Mouse (Mus musculus): ENCODE data around the gene Cdhr2. TPM values are rescaled to one million over a fixed set of nuclear protein-coding genes. Genes with fewer than 3 reads are reported as not detected.

The Cdhr2 gene
- polyA plus RNA-seq, 1 experiment from 2014 or later, result 7.0 TPM

DNA sequence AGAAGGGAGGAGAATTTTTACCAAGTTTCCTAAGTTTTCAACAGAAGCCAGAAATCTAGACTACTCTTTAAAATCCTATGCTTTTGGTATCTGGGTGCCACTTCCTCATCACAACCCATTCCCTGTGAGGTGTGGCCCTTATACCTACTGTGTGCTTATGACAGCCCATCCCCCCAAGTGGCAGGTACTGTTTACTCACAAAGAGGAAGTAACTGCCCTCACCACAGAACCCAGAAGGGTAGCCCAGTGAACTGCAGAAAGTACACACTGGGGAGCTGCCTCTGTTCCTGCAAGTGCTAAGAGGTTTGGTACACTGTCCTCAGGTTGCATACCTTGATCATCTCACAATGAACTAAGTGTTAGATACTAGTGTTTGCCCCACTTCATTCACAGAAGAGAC is 9.5 kb upstream of the Cdhr2 start:
- DNase-seq (peak; percentile 38), ATAC-seq (no peak)
- Histone ChIP-seq H3K27ac (ENCODE audit: low read depth) (peak overlapping the region; percentile 98), H3K27me3 (ENCODE audit: insufficient read depth, low read length) (no peaks in the 10 kb centered on the region), H3K4me2 (ENCODE audit: low read depth, low read length) (peak overlapping the region; percentile 80), H3K4me3 (ENCODE audit: low read depth, low read length) (peak overlapping the region; percentile 97), H3K9me3 (ENCODE audit: low read length) (no peaks in the 10 kb centered on the region), H3K36me3 (replicated peaks; ENCODE audit: insufficient read depth, low read length) (no peaks in the 10 kb centered on the region), H3K9ac (replicated peaks) (peak overlapping the region; percentile 97), H3K4me1 (ENCODE audit: insufficient read depth) (peaks cover 30% of the 10 kb centered on the region)
- TF ChIP-seq EP300 (IDR thresholded peaks at IDR 0.05; ENCODE audit: low read depth) (no peak), CTCF (IDR thresholded peaks at IDR 0.05; ENCODE audit: low read depth) (no peak)

DNA sequence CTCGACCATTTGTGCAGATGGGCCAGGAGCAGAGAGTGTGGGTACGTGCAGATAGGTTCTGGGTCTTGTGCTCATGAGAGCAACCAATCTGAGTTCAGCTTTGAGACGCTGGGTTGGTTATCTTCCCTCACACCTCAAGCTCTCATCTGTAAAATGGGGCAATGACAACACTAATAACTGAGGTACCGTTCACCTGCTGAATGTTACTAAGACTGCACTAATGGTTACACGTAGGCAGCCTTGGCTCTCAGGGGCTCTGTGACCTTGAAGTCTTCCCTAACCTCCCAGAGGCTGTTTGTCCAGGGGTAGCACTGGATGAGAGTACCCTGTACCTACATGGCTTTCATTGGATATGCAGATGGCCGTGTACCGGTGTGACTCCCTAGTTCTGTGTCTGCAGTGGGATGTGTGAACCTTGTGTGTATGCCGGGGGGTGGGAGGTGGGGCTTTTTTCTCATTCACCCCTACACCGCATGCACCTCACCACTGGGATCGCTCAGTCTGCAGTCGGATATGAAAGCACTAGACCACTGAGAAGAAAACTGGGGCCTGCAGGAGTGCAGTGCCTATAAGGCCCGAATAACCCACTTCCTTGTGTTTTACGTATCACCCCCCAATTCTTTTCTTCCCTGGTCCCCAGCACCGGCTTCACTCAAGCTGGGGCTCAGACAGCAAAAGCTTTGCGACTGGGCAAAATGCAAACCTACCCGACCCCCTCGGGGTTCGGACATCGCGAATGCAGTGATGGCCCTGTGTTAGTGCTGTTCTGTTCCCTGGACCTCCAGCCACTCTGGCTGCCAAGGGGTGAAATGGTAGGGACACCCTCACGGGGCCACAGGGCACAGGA is 8.3 kb upstream of the Cdhr2 start:
- H3K36me3 ChIP-seq (replicated peaks; ENCODE audit: insufficient read depth, low read length), result no peaks in the 10 kb centered on the region
- H3K9me3 ChIP-seq (ENCODE audit: low read length), result no peaks in the 10 kb centered on the region
- peak overlapping the region; percentile 97 for H3K9ac ChIP-seq (replicated peaks)
- WGBS (ENCODE audit: insufficient replicate concordance), result 7% methylated on average over 21 of the region's 21 CpGs
- peak overlapping the region; percentile 98 for H3K27ac ChIP-seq (ENCODE audit: low read depth)
- H3K4me1 ChIP-seq (ENCODE audit: insufficient read depth), result peaks cover 30% of the 10 kb centered on the region
- no peak for TF ChIP-seq CTCF (IDR thresholded peaks at IDR 0.05; ENCODE audit: low read depth)
- no peak for TF ChIP-seq EP300 (IDR thresholded peaks at IDR 0.05; ENCODE audit: low read depth)
- H3K4me2 ChIP-seq (ENCODE audit: low read depth, low read length), result peak overlapping the region; percentile 80
- DNase-seq, result peak; percentile 29
- no peaks in the 10 kb centered on the region for H3K27me3 ChIP-seq (ENCODE audit: insufficient read depth, low read length)
- no peak for ATAC-seq
- peak overlapping the region; percentile 97 for H3K4me3 ChIP-seq (ENCODE audit: low read depth, low read length)

DNA sequence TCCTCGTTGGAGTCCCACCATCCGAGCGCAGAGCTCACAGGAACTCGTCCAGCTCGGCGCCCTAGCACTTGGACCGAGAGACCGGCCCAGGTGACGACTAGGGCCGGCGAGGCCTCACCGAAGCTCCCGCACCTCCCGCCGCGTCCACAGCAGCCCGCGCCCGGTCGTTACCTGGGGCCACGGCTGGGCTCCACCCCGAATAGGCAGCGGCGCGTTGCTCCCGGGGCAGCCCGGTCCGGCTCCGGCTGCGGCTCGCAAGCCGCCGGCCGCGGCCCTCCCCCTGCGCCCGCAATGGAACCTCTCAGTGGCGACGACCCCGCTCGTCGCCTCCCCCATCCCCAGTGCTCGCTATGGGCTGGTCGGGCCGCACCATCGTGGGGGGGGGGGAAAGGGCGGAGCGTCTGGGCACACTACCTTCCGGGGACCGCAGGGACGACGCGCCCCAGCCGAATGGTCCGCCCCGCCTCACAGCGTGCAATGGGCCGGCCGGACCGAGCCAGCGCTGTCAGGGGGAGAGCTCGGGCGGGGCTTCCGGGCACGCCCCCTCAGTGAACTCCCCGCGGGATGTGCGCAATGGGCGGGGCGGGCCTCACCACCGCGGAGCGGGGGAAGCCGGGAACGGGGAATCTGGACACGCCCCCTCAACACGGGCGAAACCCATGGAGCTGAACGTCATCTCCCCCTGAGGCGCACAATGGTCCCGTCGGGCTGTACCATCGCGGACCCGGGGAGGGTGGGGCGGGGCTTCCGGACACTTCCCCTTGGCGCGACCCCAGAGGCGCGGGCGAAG is 7.5 kb upstream of the Cdhr2 start, which contains the start of gene Rnf44:
Rnf44 (minus strand) TSS at position 350 of the 790 bp plus-strand sequence.
- Histone ChIP-seq H3K4me2 (ENCODE audit: low read depth, low read length) (peak within 1 kb of the TSS; percentile 80), H3K9me3 (ENCODE audit: low read length) (no peaks in the 10 kb centered on the region), H3K4me1 (ENCODE audit: insufficient read depth) (peaks cover 30% of the 10 kb centered on the region), H3K27ac (ENCODE audit: low read depth) (peak within 1 kb of the TSS; percentile 98), H3K4me3 (ENCODE audit: low read depth, low read length) (peak within 1 kb of the TSS; percentile 97), H3K9ac (replicated peaks) (peak within 1 kb of the TSS; percentile 97), H3K36me3 (replicated peaks; ENCODE audit: insufficient read depth, low read length) (no peaks in the 10 kb centered on the region), H3K27me3 (ENCODE audit: insufficient read depth, low read length) (no peaks in the 10 kb centered on the region)
- peak; percentile 84; the same call in 1 of the 2 replicates for TF ChIP-seq EP300 (IDR thresholded peaks at IDR 0.05; ENCODE audit: low read depth)
- TF ChIP-seq CTCF (IDR thresholded peaks at IDR 0.05; ENCODE audit: low read depth), result no peak
- ATAC-seq (peak; percentile 95), DNase-seq (peak; percentile 99)
- WGBS (ENCODE audit: insufficient replicate concordance), result under 1% methylated on average over 81 of the region's 92 CpGs

DNA sequence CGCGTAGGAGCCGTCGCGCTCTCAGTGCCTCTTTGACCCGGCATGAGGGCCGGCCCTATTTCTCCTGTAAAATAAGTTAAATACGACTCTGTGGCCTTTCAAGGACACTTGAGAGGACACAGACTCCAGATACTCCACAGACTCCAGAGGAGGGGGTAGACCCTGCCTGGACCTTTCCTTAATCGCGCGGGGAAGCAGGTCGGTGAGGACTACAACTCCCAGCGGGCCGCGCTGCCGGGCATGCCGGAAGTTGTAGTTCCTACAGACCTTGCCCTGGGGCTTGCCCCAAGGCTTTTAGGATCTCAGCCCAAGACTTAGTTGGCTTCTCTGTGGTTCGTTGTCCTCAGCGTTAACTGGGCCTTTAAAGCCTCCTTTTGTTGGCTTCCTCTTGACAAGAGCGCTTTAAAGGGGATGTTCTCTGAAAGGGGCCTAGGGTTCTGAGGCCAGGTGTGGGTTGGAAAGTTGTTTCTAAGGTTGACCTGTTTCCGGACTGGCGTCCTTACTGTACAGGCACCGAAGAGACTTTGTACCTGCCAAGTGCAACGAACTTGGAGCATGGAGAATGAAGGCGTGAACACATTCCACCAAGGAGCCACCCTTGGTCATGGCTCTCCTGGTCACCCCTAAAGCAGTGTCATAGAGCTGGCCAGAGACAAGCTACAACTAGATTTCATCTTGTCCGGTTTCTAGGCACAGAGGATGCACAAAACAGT is 6.8 kb upstream of the Cdhr2 start:
- 12% methylated on average over 26 of the region's 26 CpGs for WGBS (ENCODE audit: insufficient replicate concordance)
- Histone ChIP-seq H3K9ac (replicated peaks) (peak overlapping the region; percentile 67), H3K27me3 (ENCODE audit: insufficient read depth, low read length) (no peaks in the 10 kb centered on the region), H3K4me2 (ENCODE audit: low read depth, low read length) (peak overlapping the region; percentile 80), H3K4me1 (ENCODE audit: insufficient read depth) (peaks cover 30% of the 10 kb centered on the region), H3K27ac (ENCODE audit: low read depth) (peak overlapping the region; percentile 98), H3K4me3 (ENCODE audit: low read depth, low read length) (peak overlapping the region; percentile 97), H3K9me3 (ENCODE audit: low read length) (no peaks in the 10 kb centered on the region), H3K36me3 (replicated peaks; ENCODE audit: insufficient read depth, low read length) (no peaks in the 10 kb centered on the region)
- peak; percentile 59 for ATAC-seq
- DNase-seq, result no peak
- TF ChIP-seq EP300 (IDR thresholded peaks at IDR 0.05; ENCODE audit: low read depth) (peak; percentile 43), CTCF (IDR thresholded peaks at IDR 0.05; ENCODE audit: low read depth) (no peak)

DNA sequence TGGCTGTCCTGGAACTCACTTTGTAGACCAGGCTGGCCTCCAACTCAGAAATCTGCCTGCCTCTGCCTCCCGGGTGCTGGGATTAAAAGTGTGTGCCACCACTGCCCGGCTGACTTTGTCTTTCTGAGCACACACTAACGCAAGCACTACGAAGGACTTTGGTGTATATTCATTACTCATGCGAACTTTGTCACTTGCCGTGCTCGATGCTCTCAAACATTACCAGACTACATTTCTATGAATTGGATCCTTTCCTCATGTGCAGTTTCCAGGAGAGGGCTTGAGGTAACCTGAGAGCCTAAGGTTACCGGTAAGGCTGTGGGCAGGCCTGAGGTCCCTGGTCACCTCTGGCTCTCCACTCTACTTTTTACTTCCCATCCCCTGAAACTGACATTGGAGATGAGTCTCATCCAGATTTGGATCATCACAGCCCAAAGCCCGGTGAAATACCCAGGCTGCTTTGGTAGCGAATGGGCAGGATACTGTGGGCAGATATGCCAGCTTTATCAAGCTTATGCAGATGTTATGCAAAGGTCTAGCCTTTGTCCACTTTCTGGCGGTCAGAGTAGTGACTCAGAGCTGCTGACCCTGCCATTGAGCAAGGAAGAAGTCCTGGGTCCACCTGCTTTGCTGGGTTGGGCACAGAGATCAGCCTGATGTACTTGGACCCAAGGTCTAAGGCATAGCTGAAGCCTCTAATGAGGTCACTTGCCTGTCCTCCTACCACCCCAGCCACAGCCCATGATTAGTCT is 5.6 kb upstream of the Cdhr2 start:
- Histone ChIP-seq H3K27me3 (ENCODE audit: insufficient read depth, low read length) (no peaks in the 10 kb centered on the region), H3K4me1 (ENCODE audit: insufficient read depth) (peaks cover 31% of the 10 kb centered on the region), H3K36me3 (replicated peaks; ENCODE audit: insufficient read depth, low read length) (no peaks in the 10 kb centered on the region), H3K4me3 (ENCODE audit: low read depth, low read length) (no peak overlapping the region), H3K9ac (replicated peaks) (no peak overlapping the region), H3K4me2 (ENCODE audit: low read depth, low read length) (no peak overlapping the region), H3K27ac (ENCODE audit: low read depth) (0 out of 2 replicates have a peak overlapping the region, but pooled peaks have one; percentile 7), H3K9me3 (ENCODE audit: low read length) (no peaks in the 10 kb centered on the region)
- DNase-seq (no peak), ATAC-seq (no peak)
- TF ChIP-seq EP300 (IDR thresholded peaks at IDR 0.05; ENCODE audit: low read depth) (no peak), CTCF (IDR thresholded peaks at IDR 0.05; ENCODE audit: low read depth) (no peak)
- WGBS (ENCODE audit: insufficient replicate concordance), result 72% methylated on average over 11 of the region's 11 CpGs

All from liver, postnatal 0 days (tissue).